Mouse (Mus musculus): ENCODE data around the gene Cdc14a.

Gene Cdc14a

GRCm38 (mm10) chr3:116263061-116263460 lies 160.8 kb downstream of the Cdc14a start:
- DNase-seq = no peak

GRCm38 (mm10) chr3:116256104-116256503 lies 167.7 kb downstream of the Cdc14a start:
- no peak for DNase-seq

GRCm38 (mm10) chr3:116253077-116253531 lies 170.7 kb downstream of the Cdc14a start, which contains the start of gene Gpr88:
Gene Gpr88 (minus strand): TSS chr3:116253503.
- DNase-seq = peak; percentile 27

GRCm38 (mm10) chr3:116252255-116253040 lies 171.4 kb downstream of the Cdc14a start:
- DNase-seq = peak; percentile 7

DNA sequence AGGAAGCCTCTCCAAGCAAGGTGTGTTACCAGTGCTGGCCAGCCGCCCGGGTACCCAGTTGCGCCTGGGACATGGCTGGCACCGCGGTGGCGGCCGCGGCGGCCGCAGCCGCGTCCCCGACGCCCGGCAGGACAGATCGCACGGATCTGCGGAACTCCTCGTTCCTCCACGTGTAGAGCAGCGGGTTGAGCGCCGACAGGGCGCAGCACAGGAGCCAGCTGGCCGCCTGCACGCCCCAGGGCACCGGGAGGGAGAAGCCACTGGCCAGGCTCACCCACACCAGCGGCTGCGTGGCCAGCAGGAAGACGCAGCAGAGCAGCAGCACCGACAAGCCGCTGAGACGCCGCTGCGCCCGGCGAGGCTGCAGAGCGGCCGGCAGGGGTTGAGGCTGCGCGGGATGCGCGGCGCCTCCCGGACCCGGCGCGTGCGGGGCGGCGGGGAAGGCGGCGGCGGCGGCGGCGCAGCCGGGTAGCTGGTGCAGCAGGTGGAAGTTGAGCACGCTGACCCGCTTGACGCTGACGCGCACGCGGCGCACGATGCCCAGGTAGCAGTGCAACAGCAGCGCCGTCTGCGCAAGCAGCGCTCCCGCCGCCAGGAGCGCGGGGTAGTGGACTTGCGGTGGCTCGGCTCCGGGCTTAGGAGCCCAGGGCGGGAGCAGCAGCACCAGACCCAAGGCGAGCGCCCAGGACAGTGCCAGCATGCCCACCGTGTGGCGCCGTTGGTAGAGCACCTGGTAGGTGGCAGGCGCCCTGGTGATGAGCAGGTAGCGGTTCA lies 172.2 kb downstream of the Cdc14a start:
- DNase-seq = peak; percentile 38

DNA sequence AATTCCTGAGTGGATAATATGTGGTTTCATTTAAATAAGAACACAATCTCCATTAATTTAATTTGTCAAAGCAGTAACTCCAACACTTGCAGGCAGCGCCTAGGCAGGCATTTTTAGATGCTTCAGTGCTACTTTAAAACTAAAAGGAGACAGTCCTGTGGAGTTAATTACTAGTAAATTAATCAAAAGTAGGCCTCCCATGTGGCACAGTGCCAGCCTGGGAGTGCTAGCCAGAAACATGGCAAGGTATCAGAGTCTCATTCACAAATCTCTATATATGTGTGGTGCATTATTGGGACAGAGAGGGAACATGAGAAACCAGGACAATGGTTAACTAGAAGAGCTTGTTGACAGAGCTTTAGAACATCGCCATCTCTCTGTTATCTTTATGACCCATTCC lies 174.8 kb downstream of the Cdc14a start:
- DNase-seq = no peak

GRCm38 (mm10) chr3:116244476-116244875 lies 179.4 kb downstream of the Cdc14a start:
- DNase-seq = no peak

GRCm38 (mm10) chr3:116242685-116243084 lies 181.1 kb downstream of the Cdc14a start:
- DNase-seq = no peak

DNA sequence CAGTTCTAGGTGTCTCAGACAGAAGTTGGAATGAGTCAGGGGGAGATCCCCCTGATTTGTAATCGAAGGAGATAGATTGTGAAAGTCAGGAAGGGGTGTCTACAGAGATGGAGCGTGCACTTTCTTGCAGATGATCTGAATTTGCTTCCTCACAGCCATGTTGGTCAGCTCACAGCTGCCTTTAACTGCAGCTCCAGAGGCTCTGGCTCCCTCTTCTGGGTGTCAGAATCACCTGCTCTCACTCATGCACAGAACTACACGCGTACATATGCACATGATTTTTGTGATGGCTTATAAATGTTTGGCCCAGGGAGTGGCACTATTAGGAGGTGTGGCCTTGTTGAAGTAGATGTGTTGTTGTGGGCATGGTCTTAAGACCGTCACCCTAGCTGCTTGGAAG lies 186.3 kb downstream of the Cdc14a start:
- no peak for DNase-seq

DNA sequence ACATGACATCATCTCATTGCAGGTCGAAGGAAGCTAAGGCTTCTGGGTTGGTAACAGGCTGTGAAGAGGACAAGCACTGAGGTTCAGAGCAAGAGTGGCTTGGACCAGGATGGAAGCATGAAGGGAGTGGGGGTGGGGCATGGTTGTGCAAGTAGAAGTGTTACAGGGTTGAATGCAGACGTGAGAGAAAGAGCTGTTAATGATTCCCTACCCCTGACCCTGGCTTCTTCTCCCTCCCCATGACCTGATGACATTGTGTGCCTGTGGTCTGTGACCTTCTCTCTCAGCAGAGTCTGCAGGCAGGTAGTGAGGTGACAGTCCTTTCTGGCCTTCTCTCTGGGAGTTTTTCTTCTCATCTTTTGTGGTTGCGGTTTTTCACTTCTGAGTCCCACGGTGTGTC lies 187.0 kb downstream of the Cdc14a start:
- DNase-seq = no peak

- no peak for DNase-seq
These were observed 190.3 kb downstream of the Cdc14a start for GRCm38 (mm10) chr3:116233515-116233914.

DNA sequence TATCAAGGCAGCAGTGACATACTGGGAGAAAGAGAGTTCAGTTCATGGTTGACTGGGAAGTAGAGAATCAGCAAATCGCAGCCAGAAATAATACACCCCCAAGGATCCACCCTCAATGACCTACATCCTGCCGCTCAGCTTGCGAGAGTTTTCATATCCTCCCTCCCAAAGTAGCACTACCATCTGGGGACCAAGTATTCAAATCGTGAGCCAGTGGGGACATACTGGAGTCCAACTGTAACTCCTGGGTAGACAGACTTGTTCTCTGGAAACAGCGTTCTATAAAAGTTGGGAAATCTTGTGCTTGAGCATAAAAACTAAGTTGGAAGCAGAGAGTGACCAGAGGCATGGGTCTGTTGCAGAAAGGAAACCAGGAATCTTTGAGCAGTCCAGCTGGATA lies 191.1 kb downstream of the Cdc14a start:
- DNase-seq = no peak

GRCm38 (mm10) chr3:116229336-116229735 lies 194.5 kb downstream of the Cdc14a start:
- DNase-seq = no peak

DNA sequence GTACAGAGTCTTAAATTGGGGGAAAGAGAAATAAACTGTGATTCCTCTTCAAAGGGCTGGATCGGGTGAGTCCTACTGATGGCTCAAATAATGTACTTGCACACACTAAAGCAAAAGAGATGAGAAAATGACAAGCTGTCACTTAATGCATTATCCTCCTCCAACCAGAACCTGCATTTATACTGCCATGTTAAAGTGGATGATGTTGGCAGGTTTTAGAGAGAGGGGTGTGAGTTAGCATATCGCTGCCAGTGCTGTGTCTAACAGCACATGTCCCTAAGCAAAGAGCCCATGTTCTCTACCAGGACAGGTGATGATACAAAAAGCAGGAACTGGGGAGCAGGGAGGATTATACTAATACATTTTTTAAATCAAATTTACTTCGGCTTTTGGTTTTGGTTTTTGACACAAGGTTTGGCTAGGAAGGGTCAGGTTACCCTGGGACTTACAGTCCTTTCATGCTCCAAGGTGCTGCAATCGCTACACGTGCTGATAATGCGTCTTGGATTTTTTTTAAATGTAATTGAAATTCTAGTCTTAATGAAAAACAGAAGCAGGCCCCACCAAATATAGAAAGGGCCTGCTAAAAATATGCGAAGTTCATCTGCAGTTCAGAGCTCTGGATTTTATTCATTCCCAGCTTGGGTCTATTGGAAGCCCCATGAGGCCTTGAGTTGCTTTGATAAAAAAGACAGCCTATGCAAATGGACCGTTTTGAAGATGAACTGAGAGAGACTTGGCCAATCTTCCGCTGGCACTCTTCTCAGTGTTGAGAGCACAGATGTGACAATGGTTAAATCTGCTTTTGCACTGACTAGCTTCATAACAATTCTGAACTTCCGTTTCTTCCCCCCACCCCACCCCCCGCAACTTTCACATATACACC lies 195.2 kb downstream of the Cdc14a start:
- no peak for DNase-seq

DNA sequence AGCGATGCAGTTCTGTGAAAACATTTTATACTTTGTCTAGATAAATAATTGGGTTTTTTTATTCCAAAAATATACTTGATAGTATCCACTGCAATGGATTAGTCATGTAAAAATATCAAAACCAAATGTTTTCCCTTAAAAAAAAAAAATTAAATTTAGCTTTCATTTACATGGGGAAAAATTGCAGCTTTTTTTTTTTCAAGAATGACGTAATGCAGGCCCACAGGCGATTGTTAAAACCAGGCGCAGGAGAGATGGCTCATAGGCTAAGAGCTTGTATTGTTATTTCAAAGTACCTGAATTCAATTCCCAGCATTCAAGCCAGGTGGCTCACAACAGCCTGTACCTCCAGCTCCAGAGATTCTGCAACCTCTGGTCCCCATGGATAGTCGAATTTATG lies 196.4 kb downstream of the Cdc14a start:
- DNase-seq = no peak

GRCm38 (mm10) chr3:116226915-116227314 lies 196.9 kb downstream of the Cdc14a start:
- no peak for DNase-seq

All from kidney, adult 18-20 months (tissue).